Mouse (Mus musculus) megakaryocyte-erythroid progenitor cell, adult 5-6 weeks (primary cell): ENCODE data around the gene Tnfrsf21. TPM values are rescaled to one million over a fixed set of nuclear protein-coding genes. Genes with fewer than 3 reads are reported as not detected.

Experiments used
- ATAC-seq: replicated peaks from 2 replicates; pipeline ENCODE4 v1.8.0; 2016; ENCODE audit warnings: mild to moderate bottlenecking, inconsistent platforms; ENCODE audit not compliant: severe bottlenecking, poor library complexity, low FRiP score, low TSS enrichment
- total RNA-seq, 2 experiments: library from RNA; stranded (forward) in 1 of 2; stranded (reverse) in 1 of 2; fragments of 200-1000, 215-1000 nt in 1 of 2; fragments of >200 nt in 1 of 2; fragmentation: Nextera tagmentation in 1 of 2; gene quantifications; 2 replicates each; pipeline ENCODE4 v1.2.3; 2014 to 2017

Tnfrsf21 gene
- total RNA-seq, 2 experiments from 2014 or later: 19.2 to 20.5 TPM

DNA sequence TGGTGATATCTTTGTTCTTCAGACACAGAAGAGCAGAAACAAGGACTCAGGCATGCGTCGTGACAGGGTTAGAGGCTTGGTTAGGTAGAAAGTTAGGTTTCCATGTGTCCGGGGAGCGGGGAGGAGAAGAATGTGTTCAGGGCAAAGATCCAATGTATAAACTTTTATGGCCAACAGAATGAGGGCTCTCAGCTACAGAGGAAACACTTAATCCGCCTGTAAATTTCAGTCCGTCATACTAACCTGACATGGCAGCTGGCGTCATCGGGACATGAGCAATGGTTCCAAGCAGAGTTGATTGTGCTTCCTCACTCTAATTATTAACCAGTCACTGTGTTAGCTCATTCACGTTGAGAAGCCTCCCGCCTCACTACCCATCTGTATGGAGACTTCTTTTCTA lies 100.4 kb downstream of the Tnfrsf21 start:
- no peak for ATAC-seq

DNA sequence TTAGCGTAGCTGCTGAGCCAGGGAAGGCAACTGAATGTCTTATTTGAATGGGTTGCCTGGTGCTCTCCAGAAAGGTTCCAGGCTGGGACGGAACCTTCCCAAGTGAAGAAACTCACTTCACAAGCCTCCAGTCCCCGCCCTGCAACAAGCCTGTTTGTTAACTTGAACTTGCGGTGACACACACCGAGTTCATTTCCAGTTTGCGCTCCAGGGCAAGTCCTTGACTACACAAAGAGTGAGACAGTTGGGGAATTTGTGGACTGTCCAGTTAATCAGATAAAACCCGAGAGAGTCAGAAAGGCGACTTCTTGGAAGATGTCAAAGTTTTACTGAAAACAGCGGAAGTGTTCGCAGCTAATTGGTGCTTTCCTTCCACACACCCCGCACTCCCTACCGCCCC lies 103.1 kb downstream of the Tnfrsf21 start:
- no peak for ATAC-seq

DNA sequence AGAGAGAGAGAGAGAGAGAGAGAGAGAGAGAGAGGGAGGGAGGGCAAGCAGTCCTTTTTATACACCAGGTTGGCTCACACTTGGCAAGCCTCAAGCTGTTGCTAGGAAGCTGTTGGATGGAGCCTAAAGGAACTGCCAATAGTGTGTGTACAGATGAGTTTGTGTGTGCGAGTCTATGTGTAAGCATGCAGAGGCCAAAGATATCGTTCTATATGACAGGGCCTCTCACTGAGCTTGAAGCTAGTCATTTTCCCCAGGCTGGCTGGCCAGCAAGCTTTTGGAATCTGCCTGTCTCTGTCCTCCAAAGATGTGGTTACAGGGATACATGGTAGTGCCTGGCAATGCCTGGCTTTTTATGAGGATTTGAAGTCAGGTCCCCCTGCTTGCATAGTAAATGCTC lies 104.7 kb downstream of the Tnfrsf21 start:
- ATAC-seq: no peak

DNA sequence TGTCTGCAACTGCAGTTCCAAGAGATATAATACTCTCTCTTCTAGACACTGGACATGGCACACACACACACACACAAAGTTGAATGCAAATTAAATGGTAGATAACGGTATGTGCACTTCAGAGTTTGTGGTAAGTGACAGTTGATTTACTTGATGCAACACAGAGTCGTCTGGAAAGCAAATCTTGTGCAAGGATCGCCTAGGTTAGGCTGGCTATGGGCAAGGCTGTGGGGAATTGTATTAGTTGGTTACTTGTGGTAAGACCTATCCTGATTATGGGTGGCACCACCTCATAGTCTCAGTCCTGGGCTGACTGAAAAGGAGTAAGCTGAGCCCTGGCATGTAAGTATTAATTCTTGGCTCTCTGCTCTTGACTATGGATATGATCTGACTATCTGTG lies 112.0 kb downstream of the Tnfrsf21 start:
- ATAC-seq: no peak

DNA sequence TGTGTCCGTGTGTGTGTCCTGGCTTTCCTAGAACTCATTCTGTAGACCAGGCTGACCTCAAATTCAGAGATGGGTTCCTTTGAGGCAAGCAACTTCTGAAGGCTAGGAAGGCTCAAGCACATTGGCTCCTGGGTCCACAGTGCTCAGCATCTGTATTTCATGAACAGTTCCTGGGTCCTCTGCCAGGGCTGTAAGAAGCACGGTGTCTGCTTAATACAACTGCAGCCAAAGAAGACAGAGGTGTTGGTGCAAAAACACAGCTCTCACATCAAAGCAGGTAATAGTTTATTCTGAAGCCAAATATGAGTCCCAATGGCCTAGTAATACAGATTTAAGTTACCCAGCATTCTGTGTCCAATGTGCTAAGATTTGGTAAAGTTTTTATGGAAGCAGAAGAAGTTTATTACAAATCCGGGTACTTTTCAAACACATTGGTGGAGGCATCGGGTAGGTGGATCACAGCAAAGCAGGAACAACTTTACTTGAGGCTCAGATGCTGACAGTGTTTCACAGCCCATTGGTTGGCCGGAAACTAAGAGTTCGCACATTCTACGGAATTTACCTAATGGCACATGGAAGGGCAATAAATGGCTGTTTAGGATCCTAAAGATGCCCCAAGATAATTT lies 112.7 kb downstream of the Tnfrsf21 start:
- ATAC-seq: no peak

DNA sequence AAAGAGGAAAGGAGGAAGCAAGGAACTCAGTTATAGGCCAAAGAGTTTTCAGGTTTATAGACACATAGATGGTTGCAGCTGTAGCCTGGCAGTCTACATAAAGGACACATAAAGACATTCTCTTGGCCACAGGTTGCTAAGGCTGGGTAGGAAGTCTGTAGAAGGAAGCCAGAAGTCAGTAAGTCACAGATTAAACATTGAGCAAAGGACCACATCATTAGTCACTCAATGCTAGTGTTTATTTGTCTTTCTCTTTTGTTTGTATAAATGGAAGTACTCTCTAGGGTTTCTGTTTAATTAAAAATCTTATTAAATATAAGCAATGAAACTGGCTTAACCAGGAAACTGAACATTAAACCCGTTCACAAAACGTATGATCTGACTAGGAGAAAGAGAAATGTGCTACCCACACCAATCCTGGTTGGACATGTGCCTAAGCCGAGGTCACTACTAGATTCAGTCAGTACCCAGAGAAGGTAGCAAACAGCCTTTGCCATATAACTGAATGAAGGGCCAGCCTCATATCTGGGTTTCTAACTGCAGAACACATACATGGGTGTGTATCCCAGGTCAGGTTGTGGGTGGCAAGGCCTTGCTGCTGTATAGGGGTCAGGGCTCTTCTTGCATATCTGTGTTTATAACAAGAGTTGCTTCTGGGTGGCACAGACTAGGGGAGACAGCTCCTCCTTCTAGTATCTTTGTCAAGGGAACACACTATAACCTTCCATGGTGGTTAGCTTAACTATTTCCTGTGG lies 113.9 kb downstream of the Tnfrsf21 start:
- ATAC-seq: no peak

DNA sequence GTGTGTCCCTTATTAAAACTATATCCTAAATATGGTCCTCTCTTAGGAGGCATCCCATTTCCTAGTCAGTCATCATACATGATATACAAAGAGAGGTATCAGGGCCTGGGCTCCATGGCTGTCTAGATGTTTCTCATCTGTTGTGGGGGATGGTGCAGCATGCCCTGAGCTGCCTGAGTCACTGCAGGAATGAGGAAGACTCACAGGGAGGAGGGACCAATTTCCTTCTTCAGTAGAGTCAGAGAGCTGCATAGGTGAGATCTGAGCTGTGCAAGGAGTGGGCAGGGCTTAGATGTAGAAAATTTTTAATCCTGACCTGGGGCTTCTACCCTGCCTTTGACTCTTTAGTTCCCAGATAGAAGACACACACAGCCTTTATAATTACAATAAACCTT lies 114.5 kb downstream of the Tnfrsf21 start:
- no peak for ATAC-seq

DNA sequence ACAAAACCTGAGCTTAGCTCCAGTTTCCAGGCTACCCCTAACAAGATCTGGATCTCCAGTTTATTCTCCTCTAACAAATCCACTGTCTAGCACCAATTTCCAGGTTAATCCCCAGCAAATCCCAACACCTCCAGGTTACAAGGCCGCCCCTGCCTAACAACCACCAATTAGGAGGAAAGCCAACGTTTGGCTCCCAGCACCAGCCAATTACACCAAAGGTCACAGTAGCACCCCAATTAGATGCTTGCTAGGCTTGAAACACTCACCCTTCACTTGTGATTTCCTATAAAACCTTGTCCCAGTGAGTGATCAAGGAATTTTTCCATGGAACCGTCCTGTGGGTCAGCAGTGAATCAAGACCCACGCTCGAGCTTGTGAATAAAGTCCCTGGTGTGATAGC lies 116.1 kb downstream of the Tnfrsf21 start:
- ATAC-seq: no peak

DNA sequence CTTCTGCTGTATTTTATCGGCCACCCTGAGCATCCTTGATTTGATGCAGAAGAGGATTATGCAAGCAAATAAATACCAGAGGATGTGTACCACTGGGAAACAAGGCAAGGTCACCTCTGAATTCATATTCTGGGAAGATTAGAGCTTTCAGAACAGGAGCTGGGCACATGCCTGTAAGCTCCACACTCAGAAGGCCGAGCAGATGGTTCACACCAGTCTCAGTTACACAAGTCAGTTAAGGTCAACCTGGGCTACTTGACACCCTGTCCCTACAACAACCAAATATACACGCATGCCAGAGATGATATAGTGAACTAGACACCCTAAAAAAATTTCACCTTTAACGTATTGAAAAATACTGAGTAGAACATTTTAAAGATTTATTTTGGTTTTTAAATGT lies 116.8 kb downstream of the Tnfrsf21 start:
- no peak for ATAC-seq

DNA sequence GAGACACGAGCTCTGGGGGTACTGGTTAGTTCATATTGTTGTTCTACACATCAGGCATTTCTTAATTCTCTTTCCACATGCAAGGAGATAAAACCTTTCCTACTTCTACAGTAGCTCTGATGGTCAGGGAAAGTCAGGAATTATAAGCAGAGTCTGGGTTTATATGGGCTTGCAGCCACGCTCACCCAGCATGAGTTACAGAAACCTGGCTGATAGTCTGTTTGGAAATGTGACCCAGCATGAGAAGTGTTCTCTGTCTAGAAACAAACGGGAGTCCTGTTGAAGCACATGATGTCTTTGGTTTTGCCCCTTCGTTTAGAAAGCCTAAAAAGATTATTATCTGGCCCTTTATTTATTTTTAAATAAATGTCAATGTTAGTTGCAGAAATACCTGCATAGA lies 118.6 kb downstream of the Tnfrsf21 start:
- no peak for ATAC-seq

DNA sequence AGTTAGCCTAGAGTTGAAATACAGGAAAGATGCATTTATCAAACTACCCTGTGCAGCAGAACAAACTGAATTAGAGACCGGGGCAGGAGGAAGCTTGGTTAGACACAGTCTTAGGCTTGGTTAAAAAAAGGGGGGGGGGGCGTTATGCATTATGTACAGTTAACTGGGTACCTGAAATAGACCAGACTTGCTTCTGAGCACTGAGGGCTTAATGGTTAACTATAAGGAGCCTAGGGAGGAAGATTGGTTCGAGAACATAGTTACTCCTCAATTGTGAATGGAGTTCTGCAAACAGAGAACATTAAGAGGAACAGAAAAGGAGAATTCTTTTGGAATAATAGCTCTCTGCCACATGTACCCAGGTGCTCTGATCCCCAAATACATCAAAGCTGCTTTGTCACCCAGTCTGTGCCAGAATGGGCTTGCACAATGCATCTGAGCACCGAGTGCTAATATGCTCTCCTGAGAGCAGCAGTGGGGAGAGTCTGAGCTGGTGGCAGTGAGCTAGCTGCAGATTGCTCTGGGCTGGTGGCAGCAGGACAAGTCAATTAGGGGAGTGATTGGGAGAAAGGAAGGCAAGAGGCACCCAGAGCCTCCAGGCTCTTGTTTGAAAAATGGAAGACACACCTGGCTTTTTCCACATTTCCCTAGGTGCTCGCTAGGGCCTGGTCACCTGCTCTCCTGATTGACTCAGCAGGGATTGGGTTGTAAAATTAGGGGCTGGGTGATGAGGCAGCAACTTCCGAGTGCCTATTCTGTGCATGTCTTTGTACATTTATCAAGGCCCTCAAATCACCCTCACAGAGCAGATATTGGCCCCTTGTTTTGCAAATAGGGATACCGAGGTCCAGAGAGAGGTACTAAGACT lies 119.3 kb downstream of the Tnfrsf21 start:
- no peak for ATAC-seq

DNA sequence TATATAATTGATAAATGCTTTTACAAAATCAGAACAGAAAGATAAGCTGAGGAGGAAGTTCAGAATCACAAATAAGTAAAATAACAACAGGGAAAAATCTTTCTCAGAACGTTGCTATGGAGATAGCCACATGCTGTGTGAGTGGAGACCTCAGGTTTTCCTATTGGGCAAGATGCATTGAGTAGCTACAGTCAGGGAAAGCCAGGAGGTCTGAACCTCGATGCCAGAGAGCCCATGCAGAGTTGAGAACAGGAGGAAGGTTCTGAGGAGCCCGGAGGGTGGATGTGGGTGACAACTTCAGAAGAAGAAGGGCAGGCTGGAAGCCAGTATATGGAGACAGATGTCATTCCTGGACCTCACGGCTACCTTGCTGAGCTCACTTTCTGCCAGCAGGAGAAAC lies 120.4 kb downstream of the Tnfrsf21 start:
- no peak for ATAC-seq

DNA sequence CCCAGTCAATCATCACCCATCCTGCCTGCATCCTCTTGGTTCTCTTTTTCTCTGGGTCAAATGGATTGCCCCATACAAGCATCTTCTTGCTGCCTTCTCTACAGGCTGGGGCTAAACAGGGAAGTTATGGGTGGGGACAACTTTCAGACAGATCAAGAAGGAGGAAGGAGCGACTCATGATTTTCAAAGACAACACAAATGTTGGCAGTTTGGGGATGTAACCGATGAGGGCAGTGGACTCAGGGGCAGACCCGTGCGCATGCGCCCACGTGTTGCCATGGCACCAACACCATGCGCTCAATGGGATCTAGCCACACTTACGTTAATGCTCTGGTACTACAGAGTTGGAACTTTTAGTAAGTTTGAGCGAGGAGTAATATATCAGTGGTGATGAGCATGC lies 121.5 kb downstream of the Tnfrsf21 start:
- no peak for ATAC-seq

DNA sequence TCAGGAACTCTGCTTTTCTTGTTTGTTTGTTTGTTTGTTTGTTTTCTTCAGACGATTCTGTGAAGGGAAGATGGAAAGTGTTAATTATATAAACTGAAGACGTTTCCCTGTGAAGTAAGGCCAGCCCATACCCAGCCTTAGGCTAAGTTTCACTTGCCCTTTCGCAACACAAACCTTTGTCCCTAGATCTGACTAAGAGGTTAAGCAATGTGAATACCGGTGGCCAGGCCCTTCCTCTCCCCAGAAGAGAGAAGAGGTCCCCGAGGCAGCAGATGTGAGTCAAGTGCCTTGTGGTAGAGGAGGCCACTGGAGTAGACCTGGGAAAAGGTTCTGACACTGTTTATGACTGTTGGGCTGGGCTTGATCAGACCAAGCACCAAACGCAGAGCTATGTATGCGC lies 122.0 kb downstream of the Tnfrsf21 start:
- ATAC-seq: no peak

Other genes with a start within 250 kb of the Tnfrsf21 start
- gene Cd2ap, start 139.9 kb upstream of the Tnfrsf21 start, total RNA-seq (2014; fragmentation: Nextera tagmentation): 15.0 and 15.9 TPM in 2 replicates
- gene Cd2ap, start 139.9 kb upstream of the Tnfrsf21 start, total RNA-seq (2017): 12.3 and 12.8 TPM in 2 replicates